Mouse (Mus musculus) ovary, postnatal 36 days (tissue): ENCODE results near the gene Med27.
A peak's percentile ranks its signal among the peaks of the same experiment; 100 is the strongest.

Experiments
- DNase-seq: peaks from one replicate; pipeline ENCODE4 v3.0.0; 2022; ENCODE audit warnings: low spot score, mixed read lengths

Med27 gene

GRCm38 (mm10) chr2:29400234-29400633 is 53.6 kb downstream of the Med27 start:
- no peak for DNase-seq

DNA sequence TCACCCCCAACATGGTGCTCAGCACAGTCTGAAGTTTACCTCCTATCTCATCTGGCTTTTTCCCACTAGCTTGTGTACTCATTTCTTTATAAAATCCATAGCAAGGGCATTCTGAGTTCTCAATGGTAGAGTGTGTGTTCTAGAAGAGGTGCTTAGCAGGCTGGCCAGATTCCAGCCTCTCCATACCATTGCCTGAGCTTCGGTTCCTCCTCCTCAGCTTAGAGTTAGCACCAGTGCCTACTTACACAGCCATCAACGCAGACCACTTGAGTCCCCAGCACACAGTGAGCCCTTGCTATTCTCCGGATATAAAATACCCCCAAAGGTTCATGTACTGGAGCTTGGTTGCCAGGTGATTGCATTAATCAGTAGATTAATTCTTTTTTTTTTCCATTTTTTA is 54.2 kb downstream of the Med27 start:
- DNase-seq: no peak

DNA sequence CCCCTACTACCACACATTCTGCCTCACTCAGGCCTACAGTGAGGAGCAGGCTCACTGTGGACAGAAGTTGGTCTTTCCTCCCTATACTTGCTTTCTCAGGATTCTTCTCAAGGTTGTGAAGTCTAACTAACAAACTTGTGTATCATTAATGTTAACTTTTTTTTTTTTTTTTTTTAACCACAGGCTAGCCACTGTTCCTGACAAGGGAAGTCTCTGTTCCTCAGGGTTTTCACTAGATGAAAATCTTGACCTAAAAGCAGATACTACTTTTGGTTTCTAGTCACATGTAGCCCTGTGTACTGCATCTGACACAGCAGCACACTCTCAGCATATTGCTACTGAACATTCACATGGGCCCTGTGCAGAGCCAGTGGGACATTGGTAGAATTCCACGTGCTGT is 55.2 kb downstream of the Med27 start:
- DNase-seq: no peak

- DNase-seq: no peak
Measured at GRCm38 (mm10) chr2:29402550-29403076, 56.0 kb downstream of the Med27 start.

DNA sequence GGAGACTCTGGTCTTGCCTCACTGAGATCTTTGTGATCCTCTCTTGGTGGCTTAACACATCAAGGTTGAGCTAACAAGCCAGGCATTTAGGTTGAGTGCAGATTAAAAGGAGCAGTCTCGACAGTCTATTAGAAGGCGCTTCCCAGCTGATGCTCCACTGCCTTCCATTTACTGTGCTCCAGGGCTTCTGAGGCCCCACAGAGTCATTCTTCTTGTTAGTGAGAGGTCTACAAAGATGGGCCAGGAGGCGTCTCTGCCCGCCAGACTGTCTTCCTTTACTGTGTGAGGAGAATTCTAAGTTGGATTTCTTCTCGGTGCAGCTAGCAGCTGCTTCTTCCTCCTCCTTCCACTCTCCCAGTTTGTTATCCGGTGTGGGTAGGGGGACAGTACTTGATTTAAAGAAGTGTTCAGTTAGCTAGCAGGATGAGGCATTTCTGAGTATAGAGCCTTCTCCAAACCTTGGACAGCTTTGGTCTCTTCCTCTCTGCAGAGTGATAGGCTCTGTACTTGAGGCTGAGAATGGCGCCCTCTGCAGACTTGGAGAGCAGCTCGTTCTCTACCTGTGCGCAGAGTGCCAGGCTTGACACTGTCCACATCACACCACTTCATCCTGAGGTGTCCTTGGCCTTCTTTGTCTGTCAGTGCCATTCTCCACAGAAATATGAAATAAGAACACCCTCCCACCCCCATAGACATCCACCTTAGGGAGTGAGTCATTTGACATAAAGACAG is 57.3 kb downstream of the Med27 start:
- no peak for DNase-seq

GRCm38 (mm10) chr2:29404931-29405330 is 58.3 kb downstream of the Med27 start:
- DNase-seq: peak; percentile 22

- DNase-seq: no peak
Measured at GRCm38 (mm10) chr2:29405848-29406247, 59.2 kb downstream of the Med27 start.

GRCm38 (mm10) chr2:29407350-29407749 is 60.7 kb downstream of the Med27 start:
- DNase-seq: no peak

DNA sequence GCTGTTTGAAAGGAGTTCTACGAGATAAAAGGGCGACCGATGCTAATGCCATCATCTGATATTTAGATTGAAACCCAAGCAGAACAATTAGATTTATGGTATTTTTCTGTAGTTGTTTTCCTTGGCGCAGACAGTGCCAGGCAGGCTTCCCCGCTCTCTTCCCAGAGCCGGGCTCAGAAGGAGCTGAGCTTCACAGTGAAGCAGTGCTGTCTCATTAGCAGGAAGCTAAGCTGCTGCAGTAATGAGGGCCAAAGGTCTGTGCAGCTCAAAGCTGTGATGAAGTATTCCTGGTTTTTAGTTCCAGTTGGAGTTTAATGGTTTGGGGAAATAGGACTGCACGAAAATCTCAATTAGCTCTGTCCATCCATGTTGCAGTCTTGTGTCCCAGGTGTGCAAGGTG is 61.1 kb downstream of the Med27 start:
- no peak for DNase-seq

GRCm38 (mm10) chr2:29410884-29411283 is 64.3 kb downstream of the Med27 start:
- DNase-seq: no peak

- no peak for DNase-seq
Measured at GRCm38 (mm10) chr2:29412458-29412857, 65.8 kb downstream of the Med27 start.

- no peak for DNase-seq
Measured at GRCm38 (mm10) chr2:29413259-29413993, 66.8 kb downstream of the Med27 start.

GRCm38 (mm10) chr2:29414852-29415473 is 68.3 kb downstream of the Med27 start:
- no peak for DNase-seq

DNA sequence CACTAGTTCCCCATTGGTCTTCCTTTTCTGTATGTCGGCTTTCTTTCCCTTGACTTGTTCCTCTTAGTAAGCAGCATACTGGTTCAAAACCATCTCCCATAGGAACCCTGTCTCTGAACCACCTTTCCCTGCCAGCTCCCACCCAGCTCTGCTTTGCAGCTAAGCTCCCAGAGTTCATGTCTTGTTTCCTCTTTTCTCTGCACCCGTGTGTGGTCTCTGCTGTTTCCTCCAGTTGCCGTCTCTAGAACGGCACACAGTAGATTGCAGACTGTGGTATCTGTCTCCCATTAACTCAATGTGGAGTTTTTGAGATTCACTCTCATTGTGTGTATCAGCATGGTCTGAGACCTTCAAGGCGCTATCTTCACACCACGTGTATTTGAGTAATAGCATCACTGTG is 71.9 kb downstream of the Med27 start:
- no peak for DNase-seq

DNA sequence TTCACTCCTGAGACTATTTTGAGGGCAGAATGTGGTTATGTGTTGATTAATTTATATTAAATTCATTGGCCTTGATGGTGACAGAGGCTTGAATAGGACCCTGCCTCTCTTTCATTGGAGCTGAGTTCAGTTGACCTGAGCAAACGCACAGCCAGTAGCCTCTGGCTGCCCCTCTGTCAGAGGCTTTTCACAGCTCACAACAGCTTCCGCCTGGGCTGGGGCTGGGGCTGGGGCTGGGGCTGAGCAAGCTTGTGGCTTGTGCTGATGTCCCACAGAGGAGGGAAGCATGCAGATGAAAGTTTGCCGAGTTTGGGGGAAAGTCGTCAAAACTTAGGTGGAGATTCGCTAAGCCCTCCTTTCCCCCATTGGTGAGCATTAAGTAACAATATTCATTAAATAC is 72.8 kb downstream of the Med27 start:
- no peak for DNase-seq

- no peak for DNase-seq
Measured at GRCm38 (mm10) chr2:29419946-29420345, 73.3 kb downstream of the Med27 start.

- DNase-seq: no peak
Measured at GRCm38 (mm10) chr2:29422126-29422840, 75.7 kb downstream of the Med27 start.

GRCm38 (mm10) chr2:29423059-29423458 is 76.4 kb downstream of the Med27 start:
- no peak for DNase-seq

DNA sequence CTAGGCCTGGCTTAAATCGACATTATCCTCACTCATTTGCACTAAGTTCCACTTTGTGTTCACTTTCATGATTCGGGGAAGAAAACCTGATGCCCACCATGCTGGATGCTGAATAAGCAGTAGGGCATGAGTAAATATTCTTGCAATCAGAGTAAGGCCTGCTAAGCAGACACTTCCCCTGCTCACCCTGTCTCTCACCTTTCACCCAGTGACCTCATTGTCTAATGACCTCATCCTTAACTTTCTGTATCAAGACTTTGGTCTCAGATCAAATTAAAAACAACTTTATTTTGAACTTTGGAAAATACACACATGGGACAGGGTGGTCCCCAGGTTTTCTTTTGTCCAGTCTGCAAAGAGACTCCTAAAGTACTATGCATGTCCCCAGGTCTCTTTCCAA is 78.8 kb downstream of the Med27 start:
- no peak for DNase-seq

DNA sequence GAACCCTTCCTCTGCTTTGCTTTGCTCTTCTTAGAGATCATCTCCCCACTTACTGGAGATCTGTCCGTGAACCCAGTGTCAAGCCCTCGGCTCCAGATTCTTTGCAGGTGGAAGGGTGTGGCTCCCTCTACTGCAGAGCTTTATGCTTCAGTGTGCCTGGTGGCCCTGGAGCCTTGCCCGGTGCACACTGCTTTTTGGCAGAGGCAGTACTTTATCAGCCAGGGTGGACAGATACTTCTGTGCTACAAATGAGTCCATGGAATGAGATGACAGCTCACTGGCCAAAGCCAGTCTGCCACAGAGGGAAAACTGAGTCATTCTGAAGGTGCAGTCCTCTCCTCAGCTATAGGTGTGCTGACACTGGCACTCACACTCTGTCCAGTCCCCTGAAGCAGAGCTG is 80.1 kb downstream of the Med27 start:
- no peak for DNase-seq

DNA sequence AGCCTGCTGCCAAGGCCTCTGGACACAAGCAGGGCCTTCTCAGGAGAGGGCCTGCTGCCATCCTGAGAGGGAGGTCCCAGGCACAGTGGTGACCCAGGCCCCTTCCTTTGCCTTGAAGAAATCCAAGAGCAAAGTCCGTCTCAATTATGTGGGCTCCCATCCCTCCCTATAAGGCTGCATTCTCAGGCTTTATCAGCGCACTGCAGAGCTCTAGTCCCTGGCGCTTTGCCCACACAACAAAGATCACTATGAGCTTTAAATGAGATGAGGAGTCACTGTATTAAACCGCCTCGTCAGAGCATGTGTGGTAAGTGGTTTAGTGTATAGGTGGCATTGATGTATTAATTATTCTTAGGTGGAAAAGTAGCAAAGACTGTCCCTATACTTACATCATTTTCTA is 85.9 kb downstream of the Med27 start:
- DNase-seq: no peak

DNA sequence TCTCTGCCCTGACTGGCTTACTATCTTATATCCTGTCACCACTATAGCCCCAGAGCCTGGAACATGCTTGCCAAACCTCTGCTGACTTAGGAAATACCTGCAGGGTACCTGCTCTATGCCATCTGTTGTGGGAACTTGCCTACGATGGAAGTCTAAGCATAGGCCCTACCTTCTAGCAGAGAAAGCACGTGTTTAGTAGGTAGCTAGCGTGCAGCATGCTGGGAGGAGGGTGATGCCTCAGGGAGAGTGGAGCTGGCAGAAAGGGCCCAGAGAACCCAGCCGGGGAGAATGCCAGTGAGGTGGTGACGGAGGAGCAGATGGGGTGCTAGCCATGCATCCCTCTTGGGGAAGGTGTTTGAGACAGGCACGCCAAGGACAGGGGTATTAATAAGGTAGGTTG is 89.8 kb downstream of the Med27 start:
- DNase-seq: no peak
